Mouse (Mus musculus) myocyte (in vitro differentiated cells): ENCODE data around the gene Supt3. TPM values are rescaled to one million over a fixed set of nuclear protein-coding genes. Genes with fewer than 3 reads are reported as not detected.

Source experiments
- H3K27me3 ChIP-seq: one replicate; pipeline ENCODE4 v1.6.1; 2011; ENCODE audit not compliant: control insufficient read depth, insufficient read depth, insufficient read length
- H3K36me3 ChIP-seq: one replicate; pipeline ENCODE4 v1.6.1; 2011; ENCODE audit not compliant: control insufficient read depth, insufficient read depth
- H3K4me2 ChIP-seq: one replicate; pipeline ENCODE4 v1.6.1; 2011; ENCODE audit warnings: low read depth, control low read depth
- H3K4me3 ChIP-seq: one replicate; pipeline ENCODE4 v1.5.1; 2011; ENCODE audit warnings: mild to moderate bottlenecking, control low read depth, moderate library complexity
- H3K79me2 ChIP-seq: one replicate; pipeline ENCODE4 v1.6.1; 2011; ENCODE audit not compliant: control insufficient read depth, insufficient read depth
- H3ac ChIP-seq: one replicate; pipeline ENCODE4 v1.6.1; 2011; ENCODE audit not compliant: control insufficient read depth, insufficient read length
- CEBPB ChIP-seq: IDR thresholded peaks from 2 replicates; pipeline ENCODE4 v1.6.1; 2011; ENCODE audit warnings: mild to moderate bottlenecking, moderate library complexity; ENCODE audit not compliant: poor library complexity, insufficient read depth, severe bottlenecking
- E2F4 ChIP-seq: IDR thresholded peaks from one replicate; pipeline ENCODE4 v1.6.1; 2011; ENCODE audit warnings: mild to moderate bottlenecking, control low read depth, moderate library complexity; ENCODE audit not compliant: insufficient read depth
- MAX ChIP-seq: IDR thresholded peaks from one replicate; pipeline ENCODE4 v1.6.1; 2011; ENCODE audit warnings: low read depth, mild to moderate bottlenecking, control low read depth
- MYOD1 ChIP-seq, 3 experiments: IDR thresholded peaks; one replicate each; pipeline ENCODE4 v1.6.1; 2011; ENCODE audit warnings: control low read depth in 2 of 3, low read depth in 2 of 3, mild to moderate bottlenecking in 2 of 3, moderate library complexity in 1 of 3; ENCODE audit not compliant: insufficient read length in 2 of 3, control insufficient read depth in 1 of 3
- MYOG ChIP-seq, 3 experiments: IDR thresholded peaks; one replicate each; pipeline ENCODE4 v1.6.1; 2011; ENCODE audit warnings: control low read depth in 2 of 3, low read depth in 2 of 3, mild to moderate bottlenecking in 2 of 3; ENCODE audit not compliant: insufficient read length in 2 of 3, control insufficient read depth in 1 of 3, insufficient read depth in 1 of 3
- POLR2A ChIP-seq: IDR thresholded peaks from one replicate; pipeline ENCODE4 v1.6.1; 2011; ENCODE audit warnings: low read depth, mild to moderate bottlenecking, control low read depth, moderate library complexity; ENCODE audit not compliant: insufficient read length
- POLR2AphosphoS2 ChIP-seq: IDR thresholded peaks from one replicate; pipeline ENCODE4 v1.6.1; 2011; ENCODE audit warnings: low read depth, control low read depth; ENCODE audit not compliant: insufficient read length
- REST ChIP-seq: IDR thresholded peaks from one replicate; pipeline ENCODE4 v1.6.1; 2011; ENCODE audit warnings: mild to moderate bottlenecking, control low read depth, moderate library complexity; ENCODE audit not compliant: insufficient read depth, insufficient read length
- SRF ChIP-seq: IDR thresholded peaks from one replicate; pipeline ENCODE4 v1.6.1; 2011; ENCODE audit warnings: low read depth; ENCODE audit not compliant: control insufficient read depth, insufficient read length
- TCF12 ChIP-seq: IDR thresholded peaks from one replicate; pipeline ENCODE4 v1.6.1; 2011; ENCODE audit warnings: mild to moderate bottlenecking, control low read depth; ENCODE audit not compliant: poor library complexity, insufficient read depth, severe bottlenecking
- TCF3 ChIP-seq: IDR thresholded peaks from one replicate; pipeline ENCODE4 v1.6.1; 2011; ENCODE audit warnings: low read depth, control low read depth; ENCODE audit not compliant: insufficient read length
- USF1 ChIP-seq: IDR thresholded peaks from one replicate; pipeline ENCODE4 v1.6.1; 2011; ENCODE audit warnings: low read depth, mild to moderate bottlenecking, control low read depth, moderate library complexity
- polyA plus RNA-seq: library from polyadenylated mRNA; unstranded; fragments of >200 nt; fragmentation: generic; extraction: Trizol; gene quantifications from one replicate; pipeline ENCODE4 v1.2.1, GENCODE M21; 2012; ENCODE audit warnings: missing spikeins

Gene Supt3
- polyA plus RNA-seq, 1 experiment: 30.9 TPM

- H3ac ChIP-seq: no peak overlapping the region
- H3K4me2 ChIP-seq: no peak overlapping the region
- no peak for TF ChIP-seq USF1
- no peak for TF ChIP-seq MAX
- TF ChIP-seq REST: no peak
- TF ChIP-seq SRF: no peak
- no peak for TF ChIP-seq CEBPB
- TF ChIP-seq TCF3: no peak
- H3K79me2 ChIP-seq: no peaks in the 10 kb centered on the region
- H3K27me3 ChIP-seq: no peaks in the 10 kb centered on the region
- no peak overlapping the region for H3K4me3 ChIP-seq
- H3K36me3 ChIP-seq: no peaks in the 10 kb centered on the region
These were observed 54.2 kb downstream of the Supt3 start for GRCm38 (mm10) chr17:44831201-44831600.

DNA sequence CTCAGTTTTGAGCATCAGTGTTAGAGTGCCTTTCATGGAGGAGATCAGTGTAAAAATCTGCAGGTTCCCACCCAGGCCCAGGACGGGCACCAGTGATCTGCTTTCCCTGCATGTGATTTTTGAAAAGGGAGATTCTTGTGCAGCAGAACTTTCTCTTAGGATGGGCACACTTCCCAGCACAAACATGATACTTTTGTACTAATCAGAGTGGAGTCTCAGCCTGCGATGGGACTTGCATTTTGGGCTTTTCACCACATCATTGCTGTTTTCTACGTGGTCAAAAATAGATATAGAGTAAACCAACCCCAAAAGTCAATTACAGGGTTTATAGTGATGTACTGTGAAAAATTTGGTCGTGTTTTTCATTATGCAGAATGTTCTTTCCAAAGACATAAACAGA, 65.2 kb downstream of the Supt3 start:
- Histone ChIP-seq H3ac (no peak overlapping the region), H3K4me2 (no peak overlapping the region), H3K4me3 (no peak overlapping the region), H3K27me3 (no peaks in the 10 kb centered on the region), H3K79me2 (no peaks in the 10 kb centered on the region), H3K36me3 (no peaks in the 10 kb centered on the region)
- TF ChIP-seq USF1 (no peak), MAX (no peak), TCF3 (no peak), POLR2A (no peak), CEBPB (no peak)

DNA sequence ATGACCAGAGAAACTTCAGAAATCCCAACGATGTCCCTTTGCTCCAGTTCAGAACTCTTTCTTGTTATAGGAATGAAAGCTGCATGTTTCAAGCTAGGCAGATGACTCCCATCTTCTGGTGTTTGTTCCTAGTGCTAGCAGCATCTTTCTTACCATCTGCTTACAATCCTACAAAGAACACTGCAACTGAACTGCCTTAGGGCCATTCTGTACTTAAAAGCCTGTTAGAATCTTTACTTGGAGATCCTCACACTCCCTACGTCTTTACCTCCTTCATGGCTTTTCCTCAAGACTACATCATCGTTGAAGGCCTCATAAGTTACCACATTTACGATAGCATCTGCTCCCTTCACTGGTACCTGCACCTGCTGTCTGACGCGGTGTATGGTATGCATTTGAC, 86.2 kb downstream of the Supt3 start:
- Histone ChIP-seq H3K4me3 (no peak overlapping the region), H3K36me3 (no peaks in the 10 kb centered on the region), H3K4me2 (no peak overlapping the region), H3ac (no peak overlapping the region), H3K27me3 (no peaks in the 10 kb centered on the region), H3K79me2 (no peaks in the 10 kb centered on the region)
- TF ChIP-seq MYOD1 (IDR thresholded peaks at IDR 0.05; ENCODE audit: control insufficient read depth in 1 of 3, insufficient read length in 2 of 3, low read depth in 2 of 3) (no peak), REST (no peak), TCF12 (no peak), TCF3 (no peak), SRF (no peak), USF1 (no peak), MAX (no peak), POLR2AphosphoS2 (no peak), CEBPB (no peak), POLR2A (no peak), MYOG (IDR thresholded peaks at IDR 0.05; ENCODE audit: control insufficient read depth in 1 of 3, insufficient read depth in 1 of 3, insufficient read length in 2 of 3, low read depth in 2 of 3) (no peak), E2F4 (no peak)

DNA sequence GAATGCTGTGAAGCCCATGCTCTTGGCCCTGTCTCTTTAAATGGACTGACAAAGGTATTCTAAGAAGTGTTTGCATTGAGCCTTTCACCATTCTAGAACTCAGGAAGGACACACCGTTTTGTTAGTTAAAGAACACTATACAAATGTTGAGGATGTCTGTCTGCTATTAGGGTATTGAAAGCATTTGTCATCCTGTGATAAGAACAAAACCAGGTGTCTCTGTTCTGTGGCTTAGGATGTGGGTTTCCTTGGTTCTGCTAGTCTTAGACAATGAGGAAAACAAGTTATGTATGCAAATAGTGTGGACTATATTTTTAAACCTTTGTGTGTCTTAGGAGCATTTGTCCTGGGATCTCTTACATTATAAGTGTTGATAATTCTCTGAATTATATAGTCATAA, 116.6 kb downstream of the Supt3 start:
- no peaks in the 10 kb centered on the region for H3K27me3 ChIP-seq
- no peaks in the 10 kb centered on the region for H3K79me2 ChIP-seq
- H3K4me2 ChIP-seq: no peak overlapping the region
- H3K4me3 ChIP-seq: no peak overlapping the region
- TF ChIP-seq USF1: no peak
- no peak for TF ChIP-seq TCF3
- TF ChIP-seq TCF12: no peak
- TF ChIP-seq REST: no peak
- no peak for TF ChIP-seq MAX
- no peak for TF ChIP-seq SRF
- TF ChIP-seq MYOG (IDR thresholded peaks at IDR 0.05; ENCODE audit: control insufficient read depth in 1 of 3, insufficient read depth in 1 of 3, insufficient read length in 2 of 3, low read depth in 2 of 3): no peak
- no peak for TF ChIP-seq CEBPB
- no peak for TF ChIP-seq E2F4
- TF ChIP-seq MYOD1 (IDR thresholded peaks at IDR 0.05; ENCODE audit: control insufficient read depth in 1 of 3, insufficient read length in 2 of 3, low read depth in 2 of 3): no peak
- TF ChIP-seq POLR2AphosphoS2: no peak
- TF ChIP-seq POLR2A: no peak
- H3ac ChIP-seq: no peak overlapping the region
- no peaks in the 10 kb centered on the region for H3K36me3 ChIP-seq

- no peaks in the 10 kb centered on the region for H3K27me3 ChIP-seq
- no peak overlapping the region for H3ac ChIP-seq
- H3K4me2 ChIP-seq: no peak overlapping the region
- TF ChIP-seq MYOD1 (IDR thresholded peaks at IDR 0.05; ENCODE audit: control insufficient read depth in 1 of 3, insufficient read length in 2 of 3, low read depth in 2 of 3) (no peak), SRF (no peak), USF1 (no peak), TCF3 (no peak), CEBPB (no peak), TCF12 (no peak), POLR2AphosphoS2 (no peak), POLR2A (no peak), E2F4 (no peak), REST (no peak)
- H3K36me3 ChIP-seq: no peaks in the 10 kb centered on the region
- no peak overlapping the region for H3K4me3 ChIP-seq
- no peaks in the 10 kb centered on the region for H3K79me2 ChIP-seq
These were observed 166.7 kb downstream of the Supt3 start for GRCm38 (mm10) chr17:44943536-44944090.
